Mouse (Mus musculus): ENCODE data around the gene Scamp4.
"Not testable (repeated sequence)": the region's sequence is repeated elsewhere in the genome, so short reads cannot be mapped to it uniquely, and the experiment has no call there.

Gene Scamp4

GRCm38 (mm10) chr10:80578131-80578750 lies 24.4 kb upstream of the Scamp4 start:
- DNase-seq (ENCODE audit: low spot score in 2 of 2): peak in 1 of 2 experiments; percentile 77

- DNase-seq (ENCODE audit: low spot score in 2 of 2): no peak
Observed at GRCm38 (mm10) chr10:80578911-80579310, 23.8 kb upstream of the Scamp4 start.

DNA sequence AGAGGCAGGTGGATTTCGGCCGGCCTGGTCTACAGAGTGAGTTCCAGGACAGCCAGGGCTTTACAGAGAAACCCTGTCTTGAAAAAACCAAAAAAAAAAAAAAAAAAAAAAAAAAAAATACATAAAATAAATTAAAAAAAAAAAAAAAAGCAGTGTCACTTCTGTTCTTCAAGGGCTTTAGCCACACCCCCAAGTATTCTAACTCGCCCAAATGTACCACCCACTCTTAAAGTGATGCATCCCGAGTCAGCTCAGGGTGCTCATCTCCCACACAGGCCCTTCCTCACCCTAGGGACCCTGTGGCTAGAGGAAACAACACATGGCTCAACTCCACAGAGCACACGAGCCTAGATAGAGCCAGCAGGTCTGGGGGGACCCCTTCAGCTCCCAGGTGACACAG lies 19.6 kb upstream of the Scamp4 start:
- no peak for DNase-seq (ENCODE audit: low spot score in 2 of 2)

DNA sequence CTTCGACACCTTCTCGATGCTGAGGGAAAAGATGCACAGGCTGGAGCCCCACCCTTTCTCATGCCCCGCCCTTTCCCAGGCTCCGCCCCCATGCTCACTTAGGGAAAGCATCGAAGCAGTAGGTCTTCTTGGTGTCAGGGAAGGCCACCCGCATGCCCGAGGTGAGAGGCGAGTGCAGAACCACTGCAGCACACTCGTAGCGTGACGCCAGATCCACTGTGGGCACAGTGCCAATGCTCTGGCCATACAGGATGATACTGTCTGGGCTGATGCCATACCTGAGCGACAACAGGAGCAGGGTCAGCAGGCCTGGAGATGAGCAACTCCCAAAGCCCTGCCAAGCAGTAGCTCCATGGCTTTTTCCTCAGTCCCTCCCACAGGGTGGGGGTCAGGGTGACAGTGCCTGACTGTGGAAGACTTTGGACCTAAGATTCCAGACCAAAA lies 18.6 kb upstream of the Scamp4 start:
- DNase-seq (ENCODE audit: low spot score in 2 of 2): no peak

GRCm38 (mm10) chr10:80584642-80585552 lies 17.8 kb upstream of the Scamp4 start:
- no peak for DNase-seq (ENCODE audit: low spot score in 2 of 2)

GRCm38 (mm10) chr10:80585581-80585980 lies 17.1 kb upstream of the Scamp4 start:
- DNase-seq (ENCODE audit: low spot score in 2 of 2): no peak

GRCm38 (mm10) chr10:80586407-80587304 lies 16.0 kb upstream of the Scamp4 start:
- no peak for DNase-seq (ENCODE audit: low spot score in 2 of 2)

DNA sequence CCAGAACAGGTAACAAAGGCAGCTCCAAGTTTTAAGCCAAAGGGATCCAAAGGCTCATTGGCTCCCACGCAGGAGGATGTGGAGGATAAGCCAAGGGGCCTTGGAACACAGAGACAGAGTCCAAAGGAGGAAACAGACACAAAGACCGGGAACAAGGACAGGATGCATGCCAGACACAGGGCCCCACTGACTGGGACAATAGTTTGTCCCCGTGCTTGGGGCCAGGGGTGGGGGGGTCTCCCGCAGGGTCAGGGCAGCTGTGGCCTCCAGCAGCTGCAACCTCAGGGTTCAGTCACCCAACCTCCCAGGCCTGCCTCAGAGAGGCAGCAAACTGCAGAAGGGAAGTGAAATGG lies 15.4 kb upstream of the Scamp4 start:
- no peak for DNase-seq (ENCODE audit: low spot score in 2 of 2)

GRCm38 (mm10) chr10:80589127-80589878 lies 13.4 kb upstream of the Scamp4 start:
- no peak for DNase-seq (ENCODE audit: low spot score in 2 of 2)

GRCm38 (mm10) chr10:80589879-80590854 lies 12.5 kb upstream of the Scamp4 start, which contains the start of gene Abhd17a:
Abhd17a (minus strand) TSS chr10:80590341.
- DNase-seq (ENCODE audit: low spot score in 2 of 2): peak; percentile 82 to 96

DNA sequence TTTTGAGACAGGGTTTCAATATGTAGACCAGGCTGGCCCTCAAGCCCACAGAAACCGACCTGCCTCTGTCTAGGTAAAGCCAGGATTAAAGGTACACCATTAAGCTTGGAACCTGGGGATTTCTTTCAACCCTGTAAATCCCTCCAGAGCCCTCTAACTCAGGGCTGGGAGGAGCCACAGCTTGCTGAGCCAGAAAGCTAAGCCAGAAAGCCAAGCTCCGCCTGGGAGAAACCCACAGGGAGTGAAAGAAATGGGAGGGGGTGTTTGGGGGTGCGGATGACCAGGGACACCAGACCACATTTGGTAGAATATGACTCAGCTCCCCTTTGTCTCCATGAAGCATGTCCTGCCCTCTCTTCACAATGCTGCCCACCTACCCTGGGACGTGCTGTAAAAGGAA lies 6.4 kb upstream of the Scamp4 start:
- no peak for DNase-seq (ENCODE audit: low spot score in 2 of 2)

DNA sequence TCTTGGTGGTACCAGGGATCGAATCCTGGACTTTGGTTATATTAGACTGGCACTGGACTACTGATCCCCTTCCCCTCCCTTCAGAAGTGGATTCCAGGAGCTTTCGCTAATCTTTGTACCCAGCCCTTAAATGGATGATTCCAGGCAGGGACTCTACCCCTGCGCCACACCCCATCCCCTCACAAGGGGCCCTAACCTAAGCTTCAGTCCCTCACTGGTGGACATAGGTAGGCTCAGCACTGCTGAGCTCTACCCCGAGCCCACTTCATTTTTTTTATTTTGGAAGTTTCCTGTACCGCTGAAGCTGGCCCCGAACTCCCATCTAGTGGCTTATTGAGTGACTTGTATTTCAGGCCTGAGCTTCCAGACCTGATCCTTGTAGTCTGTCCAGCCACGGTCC lies 692 bp downstream of the Scamp4 start:
- DNase-seq (ENCODE audit: low spot score in 2 of 2): no peak

DNA sequence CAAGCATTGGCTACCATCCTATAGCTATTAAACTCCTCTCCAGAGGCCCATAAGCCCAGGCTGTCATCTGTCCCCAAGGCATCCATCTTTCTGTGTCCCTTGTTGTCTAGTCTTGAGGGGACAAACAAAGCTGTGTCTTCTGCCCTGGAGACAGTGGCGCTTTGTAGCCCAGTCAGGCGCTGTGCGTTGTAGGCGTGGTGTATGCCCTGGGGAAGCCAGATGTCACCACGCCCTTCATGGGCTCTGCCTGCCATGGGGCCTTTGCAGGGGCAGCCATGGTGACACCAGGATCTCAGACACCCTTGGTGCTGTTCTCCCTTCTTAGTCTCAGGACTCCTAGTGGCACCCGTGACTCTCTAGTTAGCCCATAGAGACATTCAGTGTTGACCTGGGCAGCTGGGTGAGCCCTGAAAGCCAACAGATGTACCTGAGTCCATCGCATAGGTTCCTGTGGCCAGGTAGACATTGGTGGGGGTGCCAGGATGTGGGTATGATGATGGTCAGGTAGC lies 1.4 kb downstream of the Scamp4 start:
- DNase-seq (ENCODE audit: low spot score in 2 of 2): no peak

DNA sequence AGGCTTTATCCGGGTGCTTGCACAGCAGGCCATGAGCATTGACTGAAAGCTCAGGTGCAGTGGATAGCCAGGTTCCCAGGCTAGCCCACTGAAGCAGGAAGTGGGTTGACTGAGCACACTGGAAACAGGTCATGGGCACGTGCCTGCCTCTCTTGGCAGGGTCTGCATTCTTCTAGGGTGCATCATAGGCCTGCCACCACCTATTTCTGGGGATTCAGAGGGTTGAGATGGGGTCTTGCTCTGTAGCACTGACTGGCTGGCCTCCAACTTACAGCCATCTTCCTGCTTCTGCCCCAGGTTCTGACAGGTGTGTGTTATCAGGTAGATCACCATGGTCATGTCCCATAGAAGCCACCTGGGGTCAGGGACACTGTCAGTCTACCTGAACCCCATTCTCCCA lies 2.3 kb downstream of the Scamp4 start:
- no peak for DNase-seq (ENCODE audit: low spot score in 2 of 2)

- not testable (repeated sequence) for DNase-seq (ENCODE audit: low spot score in 2 of 2)
Observed at GRCm38 (mm10) chr10:80605721-80606120, 3.0 kb downstream of the Scamp4 start, which contains the start of gene Gm49322. Gm49322 (plus strand) TSS chr10:80606021.

- DNase-seq (ENCODE audit: low spot score in 2 of 2): no peak
Observed at GRCm38 (mm10) chr10:80606306-80606705, 3.6 kb downstream of the Scamp4 start.

DNA sequence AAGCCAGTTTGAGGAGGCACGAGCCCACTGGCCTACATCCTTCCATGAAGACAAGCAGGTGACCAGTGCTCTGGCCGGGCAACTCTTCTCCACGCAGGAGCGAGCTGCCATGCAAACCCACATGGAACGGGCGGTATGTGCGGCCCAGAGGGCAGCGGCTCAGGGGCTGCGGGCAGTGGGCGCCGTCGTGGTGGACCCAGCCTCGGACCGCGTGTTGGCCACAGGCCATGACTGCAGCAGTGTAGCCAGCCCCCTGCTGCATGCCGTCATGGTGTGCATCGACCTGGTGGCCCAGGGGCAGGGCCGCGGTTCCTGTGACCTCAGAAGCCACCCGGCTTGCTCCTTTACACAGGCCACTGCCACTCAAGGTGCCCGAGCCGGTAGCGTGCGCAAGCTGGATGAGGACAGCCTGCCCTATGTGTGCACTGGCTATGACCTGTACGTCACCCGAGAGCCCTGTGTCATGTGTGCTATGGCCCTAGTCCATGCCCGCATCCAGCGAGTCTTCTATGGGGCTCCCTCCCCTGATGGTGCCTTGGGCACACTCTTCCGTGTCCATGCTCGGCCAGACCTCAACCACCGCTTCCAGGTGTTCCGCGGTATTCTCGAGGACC lies 4.2 kb downstream of the Scamp4 start:
- DNase-seq (ENCODE audit: low spot score in 2 of 2): no peak

GRCm38 (mm10) chr10:80608435-80608834 lies 5.8 kb downstream of the Scamp4 start:
- no peak for DNase-seq (ENCODE audit: low spot score in 2 of 2)

GRCm38 (mm10) chr10:80609269-80609924 lies 6.7 kb downstream of the Scamp4 start:
- no peak for DNase-seq (ENCODE audit: low spot score in 2 of 2)
